19 mouse cellular contexts compared by ENCODE assay signal in the genomic region with DNA sequence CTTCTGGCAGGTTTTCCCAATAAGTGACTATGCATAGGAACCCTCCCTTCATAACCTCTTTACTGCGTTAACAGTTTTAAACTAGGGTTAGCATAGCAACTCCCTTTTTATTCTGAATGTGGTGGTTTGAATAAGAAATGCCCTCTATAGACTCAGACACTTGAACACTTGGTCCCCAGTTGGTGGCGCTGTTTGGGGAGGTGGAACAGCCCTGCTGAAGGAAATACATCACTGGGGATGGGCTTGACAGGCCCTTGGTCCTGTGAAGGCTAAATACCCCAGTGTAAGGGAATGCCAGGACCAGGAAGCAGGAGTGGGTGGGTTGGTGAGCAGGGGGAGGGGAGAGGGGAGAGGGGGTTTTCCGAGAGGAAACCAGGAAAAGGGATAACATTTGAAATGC.
A peak's percentile ranks its signal among the peaks of the same experiment; 100 is the strongest.
DNase-seq lines count a peak whose midpoint lies in the region.
"Had no signal": no experiment of that assay in that cellular context is flagged by ENCODE, and none has a peak within 500 bp of the region (broad histone marks: within the 10 kb centered on the region; RNA-seq: fewer than 3 reads in every experiment).

No protein-coding gene starts in this region.

- peak; percentile 11 for DNase-seq in thymus, postnatal 4 days
- DNase-seq in thymus, postnatal 36 days, result no peak
- DNase-seq in ES-CJ7 (ENCODE audit: low read depth, low spot score) (peak; percentile 54), ZHBTc4 (ENCODE audit: low read depth, low spot score) (peak; percentile 67)
- DNase-seq in urinary bladder, postnatal 14 days (ENCODE audit: low spot score), result no peak
- no peak for DNase-seq in embryo, embryonic 10 days (ENCODE audit: low spot score)
- DNase-seq in Muller cell, postnatal 12 days (ENCODE audit: inconsistent ontology term), result no peak
- DNase-seq: adrenal gland, postnatal 10 days; cerebellum, adult 11 months; cerebellum, adult 9-10 months; gastrocnemius, adult 2 months; gastrocnemius, postnatal 36 days; heart, adult 18-20 months; heart, postnatal 4 days; kidney, adult 9 months; kidney, postnatal 36 days; lung, embryonic 14.5 days; retina, postnatal 1 day; right cerebral cortex, postnatal 14 days had no signal

Comparison
In these comparisons a context has a peak if more than half of its experiments do, and no peak if none do; other contexts are left out.
1. DNase-seq: peak in thymus, postnatal 4 days (single experiment), ES-CJ7 (single experiment) and ZHBTc4 (single experiment); none in thymus, postnatal 36 days (0 of 2), urinary bladder, postnatal 14 days (single experiment), embryo, embryonic 10 days (single experiment) and Muller cell, postnatal 12 days (single experiment).